In the genomic region with DNA sequence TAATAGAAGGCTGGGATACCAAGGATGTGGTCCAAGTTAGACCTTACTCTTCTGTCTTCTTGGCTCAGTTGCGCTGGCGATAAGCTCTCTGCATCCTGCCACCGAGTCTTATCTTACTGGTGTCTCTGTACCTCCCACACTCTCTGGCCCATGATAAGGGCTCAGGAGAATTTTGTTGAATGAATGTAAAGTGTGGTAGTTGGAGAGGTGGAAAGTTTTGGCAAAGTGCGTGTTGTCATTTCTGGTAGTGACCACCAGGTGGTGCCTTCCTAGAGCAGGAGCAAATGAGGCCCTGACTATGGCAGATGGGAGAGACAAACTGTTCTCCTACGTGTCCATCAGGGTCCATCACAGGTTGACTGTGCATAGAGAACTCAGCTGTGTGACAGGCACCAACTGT, we compare ENCODE assay signal across 9 mouse cellular contexts.
DNase-seq lines count a peak whose midpoint lies in the region; ATAC-seq and TF ChIP-seq lines count a peak whose summit lies in the region.
"Had no signal": no experiment of that assay in that cellular context is flagged by ENCODE, and none has a peak within 500 bp of the region (broad histone marks: within the 10 kb centered on the region; RNA-seq: fewer than 3 reads in every experiment).

No protein-coding gene starts in this region.

- H3K36me3 ChIP-seq in thymus, adult 2 months (ENCODE audit: control insufficient read depth, insufficient read depth, low read length): no peaks in the 10 kb centered on the region
- H3K36me3 ChIP-seq in midbrain, embryonic 11.5 days (ENCODE audit: control insufficient read depth, insufficient read depth, low read length): no peaks in the 10 kb centered on the region
- H3K36me3 ChIP-seq: limb, embryonic 12.5 days had no signal

- 54% methylated on average over 5 of the region's 5 CpGs for WGBS in thymus, adult 2 months
- 50% methylated on average over 5 of the region's 5 CpGs for WGBS in midbrain, embryonic 11.5 days

- H3K4me2 ChIP-seq in midbrain, embryonic 11.5 days: no peak overlapping the region
- H3K4me2 ChIP-seq: limb, embryonic 12.5 days had no signal

- TF ChIP-seq CTCF in thymus, adult 2 months (IDR thresholded peaks at IDR 0.05; ENCODE audit: borderline replicate concordance, control insufficient read depth, extremely low read depth, insufficient read depth, low read length, poor library complexity): no peak

- no peaks in the 10 kb centered on the region for H3K9me3 ChIP-seq in midbrain, embryonic 11.5 days (ENCODE audit: control insufficient read depth, low read length)
- H3K9me3 ChIP-seq: limb, embryonic 12.5 days had no signal

- peak; percentile 54; the same call in 1 of the 2 replicates for ATAC-seq in megakaryocyte, adult 5-6 weeks (ENCODE audit: poor library complexity, severe bottlenecking)
- ATAC-seq in midbrain, embryonic 11.5 days (ENCODE audit: low FRiP score): no peak

- no peaks in the 10 kb centered on the region for H3K27me3 ChIP-seq in thymus, adult 2 months (ENCODE audit: control insufficient read depth, insufficient read depth, low read length)
- H3K27me3 ChIP-seq in midbrain, embryonic 11.5 days (ENCODE audit: control insufficient read depth, insufficient read depth, low read length): no peaks in the 10 kb centered on the region
- H3K27me3 ChIP-seq: limb, embryonic 12.5 days had no signal

- H3K4me1 ChIP-seq in thymus, adult 2 months (replicated peaks; ENCODE audit: control insufficient read depth, insufficient read depth, low read length): no peaks in the 10 kb centered on the region
- no peaks in the 10 kb centered on the region for H3K4me1 ChIP-seq in midbrain, embryonic 11.5 days (ENCODE audit: control insufficient read depth, insufficient read depth, low read length)

- H3K27ac ChIP-seq in thymus, adult 2 months (ENCODE audit: control insufficient read depth, insufficient read depth, low read length): no peak overlapping the region
- H3K27ac ChIP-seq in midbrain, embryonic 11.5 days (ENCODE audit: low read depth, low read length): no peak overlapping the region
- H3K27ac ChIP-seq: limb, embryonic 12.5 days had no signal

- no peak overlapping the region for H3K4me3 ChIP-seq in thymus, adult 2 months (ENCODE audit: control insufficient read depth, insufficient read depth, low read length)
- no peak overlapping the region for H3K4me3 ChIP-seq in midbrain, embryonic 11.5 days (ENCODE audit: low read depth, low read length)
- H3K4me3 ChIP-seq: limb, embryonic 12.5 days had no signal

- TF ChIP-seq POLR2A in thymus, adult 2 months (IDR thresholded peaks at IDR 0.05; ENCODE audit: control insufficient read depth, extremely low read depth, insufficient read depth, low read length, poor library complexity): no peak

- peak; percentile 25 to 60 for DNase-seq in frontal cortex, adult 2 months (ENCODE audit: extremely low spot score in 1 of 2, low spot score in 1 of 2)
- DNase-seq in frontal cortex, postnatal 10 days (ENCODE audit: low spot score in 2 of 2): no peak
- DNase-seq in thymus, adult 2 months: peak; percentile 12
- no peak for DNase-seq in thymus, adult 18-20 months
- peak; percentile 37 to 52 for DNase-seq in cerebellum, postnatal 25 days
- peak; percentile 18 to 31 for DNase-seq in kidney, postnatal 4 days
- DNase-seq in midbrain, embryonic 11.5 days (ENCODE audit: low spot score, missing footprints): no peak

- no peak overlapping the region for H3K9ac ChIP-seq in midbrain, embryonic 11.5 days (ENCODE audit: low read length)
- H3K9ac ChIP-seq: limb, embryonic 12.5 days had no signal

Comparison
In these comparisons a context has a peak if more than half of its experiments do, and no peak if none do; other contexts are left out.
1. DNase-seq: peak in frontal cortex, adult 2 months (2 of 2), thymus, adult 2 months (single experiment), cerebellum, postnatal 25 days (2 of 2) and kidney, postnatal 4 days (2 of 2); none in frontal cortex, postnatal 10 days (0 of 2), thymus, adult 18-20 months (0 of 2) and midbrain, embryonic 11.5 days (single experiment).